Mouse (Mus musculus): ENCODE data around the gene Snx15.

The Snx15 gene

GRCm38 (mm10) chr19:6071261-6071660 lies 56.8 kb downstream of the Snx15 start:
- DNase-seq (ENCODE audit: low read depth, low spot score): no peak

- DNase-seq (ENCODE audit: low read depth, low spot score): no peak
Measured at GRCm38 (mm10) chr19:6070571-6071250, 57.4 kb downstream of the Snx15 start.

- no peak for DNase-seq (ENCODE audit: low read depth, low spot score)
Measured at GRCm38 (mm10) chr19:6069851-6070250, 58.3 kb downstream of the Snx15 start.

Measured in WW6 (cell line).